Mouse (Mus musculus) heart, postnatal 4 days (tissue): Measurements from ENCODE around the gene Snx9. TPM values are rescaled to one million over a fixed set of nuclear protein-coding genes. Genes with fewer than 3 reads are reported as not detected.

Experiments used
- DNase-seq: peaks from one replicate; pipeline ENCODE4 v3.0.0; 2021
- total RNA-seq, 2 experiments: library from RNA; stranded (reverse); gene quantifications; 2 replicates each; pipeline ENCODE4 v1.2.3; 2021

Snx9 gene
- total RNA-seq, 2 experiments from 2014 or later, result 38.0 to 39.0 TPM

GRCm38 (mm10) chr17:5932161-5932560 lies 91.0 kb downstream of the Snx9 start:
- no peak for DNase-seq

- peak; percentile 80 for DNase-seq
These were observed 93.6 kb downstream of the Snx9 start for GRCm38 (mm10) chr17:5934554-5935324.

GRCm38 (mm10) chr17:5935680-5936079 lies 94.6 kb downstream of the Snx9 start:
- DNase-seq, result no peak

- DNase-seq, result no peak
These were observed 95.1 kb downstream of the Snx9 start for GRCm38 (mm10) chr17:5936276-5936675.

- no peak for DNase-seq
These were observed 96.3 kb downstream of the Snx9 start for GRCm38 (mm10) chr17:5937441-5937840.

- no peak for DNase-seq
These were observed 98.7 kb downstream of the Snx9 start for GRCm38 (mm10) chr17:5939871-5940270.

- DNase-seq, result peak; percentile 92
These were observed 99.7 kb downstream of the Snx9 start for GRCm38 (mm10) chr17:5940792-5941191.

- peak; percentile 71 for DNase-seq
These were observed 100.3 kb downstream of the Snx9 start, which contains the start of gene Synj2 for GRCm38 (mm10) chr17:5941230-5942043. Gene Synj2 (plus strand): TSS chr17:5941280.

GRCm38 (mm10) chr17:5942156-5942555 lies 101.0 kb downstream of the Snx9 start:
- no peak for DNase-seq

- DNase-seq, result no peak
These were observed 101.9 kb downstream of the Snx9 start for GRCm38 (mm10) chr17:5943053-5943452.

- no peak for DNase-seq
These were observed 105.9 kb downstream of the Snx9 start for GRCm38 (mm10) chr17:5947039-5947438.

- DNase-seq, result no peak
These were observed 111.3 kb downstream of the Snx9 start for GRCm38 (mm10) chr17:5952455-5952854.

- DNase-seq, result no peak
These were observed 115.3 kb downstream of the Snx9 start for GRCm38 (mm10) chr17:5956350-5957000.

- no peak for DNase-seq
These were observed 116.0 kb downstream of the Snx9 start for GRCm38 (mm10) chr17:5957097-5957496.

GRCm38 (mm10) chr17:5958229-5958628 lies 117.1 kb downstream of the Snx9 start:
- DNase-seq, result no peak

GRCm38 (mm10) chr17:5958636-5959035 lies 117.5 kb downstream of the Snx9 start:
- no peak for DNase-seq

- DNase-seq, result no peak
These were observed 118.0 kb downstream of the Snx9 start for GRCm38 (mm10) chr17:5959096-5959495.

GRCm38 (mm10) chr17:5959802-5960201 lies 118.7 kb downstream of the Snx9 start:
- DNase-seq, result peak; percentile 45

- DNase-seq, result no peak
These were observed 122.6 kb downstream of the Snx9 start for GRCm38 (mm10) chr17:5963766-5964165.

GRCm38 (mm10) chr17:5965084-5965781 lies 124.1 kb downstream of the Snx9 start:
- no peak for DNase-seq

GRCm38 (mm10) chr17:5966706-5967105 lies 125.6 kb downstream of the Snx9 start:
- DNase-seq, result no peak

GRCm38 (mm10) chr17:5968562-5968961 lies 127.4 kb downstream of the Snx9 start:
- no peak for DNase-seq
